Mouse (Mus musculus) liver, embryonic 14.5 days (tissue): ENCODE measurements around the gene Dazap1. TPM values are rescaled to one million over a fixed set of nuclear protein-coding genes. Genes with fewer than 3 reads are reported as not detected.

Source experiments
- ATAC-seq: fragments of 200-750 bp; cut with Nextera tagmentation; 2 replicates; pipeline ENCODE4 v1.8.0; 2017; ENCODE audit warnings: moderate number of reproducible peaks, mild to moderate bottlenecking, moderate library complexity; ENCODE audit not compliant: insufficient read depth
- DNase-seq, 3 experiments: peaks; one replicate each; pipeline ENCODE4 v3.0.0-alpha.2; 2012 to 2013; ENCODE audit warnings: low read depth in 3 of 3, low spot score in 3 of 3
- H3K27ac ChIP-seq: fragments of 300-500 bp; sonication (generic); 2 replicates; pipeline ENCODE4 v1.5.1; 2014; ENCODE audit warnings: moderate library complexity, mild to moderate bottlenecking, control low read depth, inconsistent platforms
- H3K27me3 ChIP-seq: fragments of 300-500 bp; sonication (generic); 2 replicates; pipeline ENCODE4 v1.6.1; 2014; ENCODE audit warnings: mild to moderate bottlenecking, low read length, moderate library complexity; ENCODE audit not compliant: control insufficient read depth, insufficient read depth
- H3K36me3 ChIP-seq: fragments of 300-500 bp; sonication (generic); replicated peaks from 2 replicates; pipeline ENCODE4 v1.6.1; 2014; ENCODE audit warnings: low read depth; ENCODE audit not compliant: control insufficient read depth, insufficient read depth
- H3K4me1 ChIP-seq, 2 experiments: fragments of 200-500 bp in 1 of 2; fragments of 300-500 bp in 1 of 2; sonication (generic) in 1 of 2; replicated peaks; 2 replicates each; pipeline ENCODE4 v1.6.1; 2012 to 2014; ENCODE audit warnings: antibody characterized with exemption in 1 of 2, inconsistent platforms in 1 of 2, low read length in 1 of 2; ENCODE audit not compliant: control insufficient read depth in 2 of 2, insufficient read depth in 2 of 2
- H3K4me2 ChIP-seq: fragments of 300-500 bp; sonication (generic); 2 replicates; pipeline ENCODE4 v1.6.1; 2014; ENCODE audit warnings: low read depth, mild to moderate bottlenecking, control low read depth, moderate library complexity
- H3K4me3 ChIP-seq, 2 experiments: fragments of 200-500 bp in 1 of 2; fragments of 300-500 bp in 1 of 2; sonication (generic) in 1 of 2; 2 replicates each; pipeline ENCODE4 v1.5.1; 2012 to 2014; ENCODE audit warnings: low read depth in 2 of 2, low read length in 2 of 2, mild to moderate bottlenecking in 2 of 2, control low read depth in 1 of 2, inconsistent platforms in 1 of 2, moderate library complexity in 1 of 2; ENCODE audit not compliant: insufficient read depth in 1 of 2
- H3K9ac ChIP-seq: fragments of 300-500 bp; sonication (generic); replicated peaks from 2 replicates; pipeline ENCODE4 v1.6.1; 2014; ENCODE audit warnings: mild to moderate bottlenecking, control low read depth, moderate library complexity
- H3K9me3 ChIP-seq: fragments of 300-500 bp; sonication (generic); 2 replicates; pipeline ENCODE4 v1.6.1; 2016; ENCODE audit warnings: low read length, mixed read lengths; ENCODE audit not compliant: control insufficient read depth
- CTCF ChIP-seq: IDR thresholded peaks from 2 replicates; pipeline ENCODE4 v1.5.1; 2016; ENCODE audit warnings: antibody characterized with exemption, low read depth, control low read depth
- EP300 ChIP-seq: IDR thresholded peaks from 2 replicates; pipeline ENCODE4 v1.6.1; 2016; ENCODE audit warnings: antibody characterized with exemption, low read depth
- WGBS: fragments of 180-500 bp; shearing (Covaris S2); extraction: QIAGEN DNeasy Blood & Tissue Kit; methylation state at CpG from one replicate; pipeline ENCODE4 v1.1.7; 2014; ENCODE audit not compliant: insufficient replicate concordance; 5-methylcytosine and 5-hydroxymethylcytosine counted together
- polyA plus RNA-seq, 2 experiments: library from polyadenylated mRNA; depleted of rRNA in 1 of 2; stranded (reverse) in 1 of 2; unstranded in 1 of 2; fragments of >200 nt; fragmentation: Nextera tagmentation in 1 of 2; extraction: Ambion mirVana in 1 of 2; gene quantifications; 2 replicates each; pipeline versions ENCODE4 v1.2.1 to v1.2.3; 2012 to 2014

The Dazap1 gene
- polyA plus RNA-seq, 2 experiments: 20.4 to 75.9 TPM

DNA sequence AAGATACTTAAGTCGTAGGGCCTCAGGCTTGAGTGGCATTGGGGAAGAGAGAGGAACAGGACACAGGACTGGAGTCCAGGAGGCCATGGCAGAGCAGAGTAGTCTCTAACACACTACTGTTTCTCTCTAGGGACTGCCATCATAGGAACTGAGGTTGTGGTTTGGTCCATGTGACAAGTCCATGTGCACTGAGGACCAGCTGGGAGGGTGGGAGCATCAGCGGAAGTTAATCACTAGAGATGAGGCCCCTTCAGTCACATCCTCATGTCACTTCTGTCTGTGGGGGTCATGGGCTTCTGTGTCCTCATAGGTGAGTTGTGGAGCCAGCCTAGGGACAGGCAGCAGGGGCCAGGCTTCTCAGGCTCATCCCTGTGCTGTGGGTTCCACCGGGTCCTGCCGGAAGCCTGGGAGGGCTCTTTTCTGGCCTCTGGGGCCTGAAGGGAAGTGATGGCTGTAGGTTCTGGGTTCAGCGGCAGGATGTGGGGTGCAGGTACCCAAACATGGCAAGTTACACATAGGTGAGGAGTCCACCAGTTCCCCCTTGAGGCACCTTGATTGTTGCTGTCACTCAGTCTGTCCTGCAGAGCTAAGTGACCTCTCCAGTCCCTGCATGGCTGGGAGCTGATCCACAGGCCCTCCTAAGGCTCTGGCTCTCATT, 10.0 kb downstream of the Dazap1 start:
- TF ChIP-seq CTCF: no peak
- no peak for TF ChIP-seq EP300
- DNase-seq (no peak), ATAC-seq (peak; percentile 2; the same call in 1 of the 2 replicates)
- 57% methylated on average over 5 of the region's 5 CpGs for WGBS
- no peaks in the 10 kb centered on the region for H3K27me3 ChIP-seq
- H3K9ac ChIP-seq: peak overlapping the region; percentile 37
- H3K9me3 ChIP-seq: no peaks in the 10 kb centered on the region
- peaks cover 53 to 57% of the 10 kb centered on the region in 2 experiments for H3K4me1 ChIP-seq
- peak overlapping the region; percentile 31 to 35 for H3K4me3 ChIP-seq
- peak overlapping the region; percentile 87 for H3K27ac ChIP-seq
- H3K36me3 ChIP-seq: peaks cover 48% of the 10 kb centered on the region
- peak overlapping the region; percentile 63 for H3K4me2 ChIP-seq

DNA sequence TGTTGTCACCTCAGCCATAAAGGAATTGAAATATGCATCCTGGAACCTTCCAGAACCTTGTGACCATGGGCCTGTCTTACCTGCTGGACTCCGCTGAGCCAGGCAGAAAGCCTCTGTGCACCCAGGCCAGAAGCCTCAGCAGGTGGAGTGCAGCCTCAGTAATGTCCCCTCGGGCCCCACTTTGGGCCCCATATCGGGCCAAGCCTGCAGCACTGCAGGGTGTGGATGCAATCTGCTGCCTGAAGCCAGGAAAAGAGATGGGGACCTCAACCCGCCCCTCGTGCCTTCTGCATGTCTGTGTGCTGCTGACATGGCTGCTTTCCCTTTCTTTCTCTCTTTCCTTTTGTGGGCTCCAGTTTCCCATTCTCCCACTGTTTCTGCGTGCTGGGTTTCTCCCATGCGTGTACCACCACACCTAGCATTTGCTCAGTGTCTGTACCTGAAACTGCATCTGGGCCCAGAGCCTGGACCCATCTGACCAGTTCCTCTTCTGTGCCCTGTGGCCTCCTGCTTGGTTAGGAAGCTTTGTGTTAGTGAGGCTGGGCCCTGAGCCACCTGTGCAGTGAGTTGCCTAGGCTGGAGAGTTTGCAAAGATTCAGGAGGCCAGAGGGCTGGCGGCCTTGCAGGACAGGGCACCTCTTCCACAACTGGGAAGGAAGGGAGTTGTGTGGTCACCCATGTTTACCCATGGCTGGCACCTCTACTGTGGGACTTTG, 10.7 kb downstream of the Dazap1 start:
- ATAC-seq (peak; percentile 64), DNase-seq (peak in 1 of 3 experiments; percentile 60)
- Histone ChIP-seq H3K9ac (peak overlapping the region; percentile 37), H3K9me3 (no peaks in the 10 kb centered on the region), H3K4me2 (peak overlapping the region; percentile 63), H3K4me1 (peaks cover 52 to 53% of the 10 kb centered on the region in 2 experiments), H3K27me3 (no peaks in the 10 kb centered on the region), H3K36me3 (peaks cover 54% of the 10 kb centered on the region), H3K27ac (peak overlapping the region; percentile 87), H3K4me3 (peak overlapping the region; percentile 31)
- WGBS: 48% methylated on average over 8 of the region's 8 CpGs
- TF ChIP-seq CTCF: no peak
- TF ChIP-seq EP300: peak; percentile 37; the same call in 1 of the 2 replicates

DNA sequence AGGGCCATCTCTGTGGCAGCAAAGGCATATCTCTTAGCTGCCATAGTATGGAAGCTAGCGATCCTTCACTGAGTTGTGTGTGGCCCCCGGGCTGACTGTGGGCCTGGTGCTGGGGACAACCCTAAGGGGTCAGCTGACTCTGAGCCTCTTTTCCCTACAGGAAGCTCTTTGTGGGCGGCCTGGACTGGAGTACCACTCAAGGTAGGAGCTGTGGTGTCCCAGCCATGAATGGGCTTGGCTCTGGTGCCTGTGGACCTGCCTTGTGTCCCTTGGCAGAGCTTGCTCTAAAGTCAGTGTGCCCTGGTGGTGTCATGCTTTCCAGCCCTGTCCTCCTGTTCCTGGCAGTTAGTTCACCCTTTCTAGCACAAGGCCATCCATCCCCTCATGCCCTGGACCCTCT, 12.6 kb downstream of the Dazap1 start:
- Histone ChIP-seq H3K27me3 (no peaks in the 10 kb centered on the region), H3K9ac (no peak overlapping the region; the same call in 1 of the 2 replicates), H3K9me3 (no peaks in the 10 kb centered on the region), H3K4me3 (no peak overlapping the region), H3K36me3 (peaks cover 62% of the 10 kb centered on the region), H3K27ac (no peak overlapping the region), H3K4me2 (no peak overlapping the region), H3K4me1 (peaks cover 37 to 40% of the 10 kb centered on the region in 2 experiments)
- ATAC-seq (no peak), DNase-seq (no peak)
- WGBS: 83% methylated on average over 3 of the region's 3 CpGs
- TF ChIP-seq EP300: no peak

DNA sequence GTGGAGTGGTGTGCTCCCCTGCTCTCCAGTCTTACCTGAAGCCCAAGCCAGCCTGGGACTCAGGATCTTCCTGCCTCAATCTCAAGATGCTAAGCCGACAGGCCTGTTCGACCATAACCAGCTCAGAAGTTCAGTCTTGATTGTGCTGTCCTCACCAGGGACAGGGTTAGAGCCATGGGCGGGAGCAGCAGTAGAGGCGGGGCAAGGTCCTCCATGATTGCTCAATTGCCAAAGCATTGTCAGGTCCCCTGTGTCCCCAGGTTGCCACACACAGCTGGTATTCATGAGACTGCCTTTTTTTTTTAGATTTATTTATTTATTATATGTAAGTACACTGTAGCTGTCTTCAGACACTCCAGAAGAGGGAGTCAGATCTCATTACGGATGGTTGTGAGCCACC, 15.0 kb downstream of the Dazap1 start:
- 78% methylated on average over 4 of the region's 5 CpGs for WGBS
- Histone ChIP-seq H3K36me3 (peaks cover 78% of the 10 kb centered on the region), H3K27me3 (no peaks in the 10 kb centered on the region), H3K4me1 (peaks cover 13 to 19% of the 10 kb centered on the region in 2 experiments), H3K4me3 (no peak overlapping the region), H3K9me3 (no peaks in the 10 kb centered on the region), H3K4me2 (no peak overlapping the region), H3K27ac (no peak overlapping the region), H3K9ac (no peak overlapping the region)
- no peak for TF ChIP-seq EP300
- no peak for TF ChIP-seq CTCF
- ATAC-seq (no peak), DNase-seq (no peak)

DNA sequence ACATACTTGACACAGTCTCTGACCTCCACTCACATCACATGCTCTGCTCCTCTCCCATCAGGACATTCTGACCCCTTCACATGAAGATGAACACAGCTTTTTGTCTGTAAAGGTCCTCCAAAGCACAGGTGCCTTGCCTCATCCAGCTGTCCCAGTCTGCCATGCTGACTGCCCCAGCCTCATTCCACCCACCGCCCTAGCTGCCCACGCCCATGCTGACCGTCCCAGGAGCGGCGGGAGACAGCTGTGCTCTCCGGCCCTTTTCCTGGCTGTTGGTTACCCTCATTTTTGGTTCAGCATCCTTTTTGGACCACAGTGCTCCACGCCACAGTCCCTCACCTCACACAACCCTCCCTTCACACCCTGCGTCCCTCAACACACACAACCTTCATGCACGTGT, 17.1 kb downstream of the Dazap1 start:
- Histone ChIP-seq H3K4me3 (no peak overlapping the region), H3K9me3 (no peaks in the 10 kb centered on the region), H3K9ac (no peak overlapping the region), H3K27ac (no peak overlapping the region), H3K27me3 (no peaks in the 10 kb centered on the region), H3K36me3 (peaks cover 88% of the 10 kb centered on the region), H3K4me2 (no peak overlapping the region), H3K4me1 (peaks cover 0 to 3% of the 10 kb centered on the region in 2 experiments; a peak in 2 of 4 replicates)
- DNase-seq (no peak), ATAC-seq (no peak)
- 92% methylated on average over 9 of the region's 9 CpGs for WGBS
- no peak for TF ChIP-seq CTCF
- no peak for TF ChIP-seq EP300
